Mouse (Mus musculus) ES-Bruce4 (cell line): ENCODE measurements around the gene Abhd14a.

ENCODE experiments used
- CTCF ChIP-seq: IDR thresholded peaks from one replicate; pipeline ENCODE4 v1.8.1; 2011; ENCODE audit warnings: low read depth, low read length
- POLR2A ChIP-seq: IDR thresholded peaks from one replicate; pipeline ENCODE4 v1.8.1; 2011; ENCODE audit warnings: low read length; ENCODE audit not compliant: insufficient read depth

DNA sequence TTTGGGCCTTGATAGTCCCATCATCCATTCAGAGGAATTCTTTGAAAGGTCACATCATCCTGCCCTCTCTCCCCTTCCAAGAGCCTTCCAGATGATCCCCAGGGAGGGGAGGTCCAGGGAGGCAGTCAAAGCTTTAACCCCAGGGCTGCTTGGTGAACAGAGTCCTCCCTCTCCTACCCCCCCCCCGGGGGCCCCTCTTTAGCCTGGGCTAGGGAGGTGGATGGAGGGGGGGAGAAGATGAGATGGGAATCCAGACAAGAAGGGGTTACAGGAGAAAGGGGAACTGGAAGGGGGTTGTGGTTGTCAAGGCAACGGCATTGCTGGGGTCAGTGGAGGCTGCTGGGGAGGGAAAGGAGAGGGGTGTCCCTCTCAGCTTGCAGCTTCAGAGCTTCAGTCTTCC is 26.9 kb downstream of the Abhd14a start:
- TF ChIP-seq CTCF (no peak), POLR2A (no peak)
